Mouse (Mus musculus) bone marrow macrophage, adult 2 months (primary cell): ENCODE measurements around the gene Zswim1.

Experiments
- CTCF ChIP-seq: IDR thresholded peaks from 2 replicates; pipeline ENCODE4 v1.5.1; 2012; ENCODE audit warnings: low read depth, mild to moderate bottlenecking, low read length, moderate library complexity
- POLR2A ChIP-seq: IDR thresholded peaks from 2 replicates; pipeline ENCODE4 v1.6.1; 2012; ENCODE audit warnings: mild to moderate bottlenecking, low read depth, low read length, borderline replicate concordance

- no peak for TF ChIP-seq CTCF
- TF ChIP-seq POLR2A = no peak
These were observed 6.6 kb downstream of the Zswim1 start for GRCm38 (mm10) chr2:164829090-164829489.
